Mouse (Mus musculus): ENCODE results near the gene Wscd2. TPM values are rescaled to one million over a fixed set of nuclear protein-coding genes. Genes with fewer than 3 reads are reported as not detected.

The Wscd2 gene
- polyA plus RNA-seq, 1 experiment from 2014 or later: 5.7 TPM

DNA sequence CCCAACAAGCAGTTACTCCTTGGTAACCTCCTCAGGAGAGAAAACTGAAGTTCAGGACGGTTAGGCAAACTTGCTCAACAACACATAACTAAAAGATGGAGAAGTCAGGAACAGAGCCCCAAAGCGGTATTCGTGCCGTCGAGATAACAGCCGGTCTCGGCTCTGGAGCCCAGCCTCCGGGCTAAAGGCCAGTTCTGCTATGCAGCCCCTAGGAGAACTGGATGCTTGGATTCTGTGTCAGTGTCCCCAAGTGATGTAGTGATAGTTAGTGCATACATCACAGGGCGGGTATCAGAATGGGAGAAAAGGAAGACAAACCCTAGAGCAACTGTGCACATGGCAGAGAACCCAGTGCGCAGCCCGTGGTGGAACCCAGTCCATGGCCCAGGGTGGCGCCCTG lies 147.9 kb downstream of the Wscd2 start:
- Histone ChIP-seq H3K4me2 (replicated peaks; ENCODE audit: low read depth) (no peak overlapping the region), H3K9ac (ENCODE audit: low read length) (no peak overlapping the region), H3K4me3 (ENCODE audit: low read depth, low read length) (no peak overlapping the region), H3K4me1 (replicated peaks; ENCODE audit: control insufficient read depth, insufficient read depth) (no peaks in the 10 kb centered on the region), H3K9me3 (ENCODE audit: control insufficient read depth, low read length) (no peaks in the 10 kb centered on the region), H3K27me3 (ENCODE audit: control insufficient read depth, insufficient read depth, low read length) (no peaks in the 10 kb centered on the region), H3K36me3 (ENCODE audit: control insufficient read depth, insufficient read depth, low read length) (no peaks in the 10 kb centered on the region), H3K27ac (replicated peaks) (no peak overlapping the region)
- WGBS: 75% methylated on average over 12 of the region's 12 CpGs
- DNase-seq (ENCODE audit: low spot score) (no peak), ATAC-seq (ENCODE audit: low FRiP score, low TSS enrichment) (no peak)
- TF ChIP-seq EP300 (optimal IDR thresholded peaks at IDR 0.05) (no peak), CTCF (IDR thresholded peaks at IDR 0.05; ENCODE audit: low read depth) (no peak)

DNA sequence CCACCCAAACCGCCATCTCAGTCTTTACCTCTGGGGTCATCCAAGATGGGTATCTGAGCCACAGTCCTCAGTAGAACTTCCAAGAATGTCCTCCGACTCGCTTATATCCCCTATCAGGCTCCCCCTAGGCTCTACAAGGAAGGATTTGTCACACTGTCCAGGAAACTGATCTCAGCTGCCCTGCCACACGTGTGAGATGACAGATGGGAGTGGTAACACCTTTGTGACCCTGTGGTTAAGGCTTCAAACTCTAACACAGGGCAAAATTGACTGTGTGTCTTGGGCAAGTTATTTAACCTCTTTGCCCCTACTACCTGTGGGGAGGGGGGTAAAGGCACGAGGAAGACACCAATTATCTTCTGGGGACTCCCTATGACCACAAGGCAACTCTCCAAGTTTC lies 149.0 kb downstream of the Wscd2 start:
- 53% methylated on average over 5 of the region's 5 CpGs for WGBS
- DNase-seq (ENCODE audit: low spot score) (no peak), ATAC-seq (ENCODE audit: low FRiP score, low TSS enrichment) (no peak)
- TF ChIP-seq CTCF (IDR thresholded peaks at IDR 0.05; ENCODE audit: low read depth) (no peak), EP300 (optimal IDR thresholded peaks at IDR 0.05) (no peak)
- Histone ChIP-seq H3K27ac (replicated peaks) (no peak overlapping the region), H3K4me1 (replicated peaks; ENCODE audit: control insufficient read depth, insufficient read depth) (no peaks in the 10 kb centered on the region), H3K9me3 (ENCODE audit: control insufficient read depth, low read length) (no peaks in the 10 kb centered on the region), H3K4me2 (replicated peaks; ENCODE audit: low read depth) (no peak overlapping the region), H3K36me3 (ENCODE audit: control insufficient read depth, insufficient read depth, low read length) (no peaks in the 10 kb centered on the region), H3K4me3 (ENCODE audit: low read depth, low read length) (no peak overlapping the region), H3K27me3 (ENCODE audit: control insufficient read depth, insufficient read depth, low read length) (no peaks in the 10 kb centered on the region), H3K9ac (ENCODE audit: low read length) (no peak overlapping the region)

Other genes with a start within 250 kb of the Wscd2 start
- 3.2 and 4.2 TPM in 2 replicates for gene Sgsm1, start 179.5 kb upstream of the Wscd2 start, polyA plus RNA-seq (2015; fragmentation: Nextera tagmentation; extraction: Ambion mirVana)
- gene Aym1, start 133.0 kb upstream of the Wscd2 start, polyA plus RNA-seq (2015; fragmentation: Nextera tagmentation; extraction: Ambion mirVana): not detected in 2 replicates
- gene Cmklr1, start 160.1 kb downstream of the Wscd2 start, polyA plus RNA-seq (2015; fragmentation: Nextera tagmentation; extraction: Ambion mirVana): 2.0 and 2.6 TPM in 2 replicates
- gene 1700069L16Rik, start 234.4 kb downstream of the Wscd2 start, polyA plus RNA-seq (2015; fragmentation: Nextera tagmentation; extraction: Ambion mirVana): not detected in 2 replicates
- gene Ficd, start 245.5 kb downstream of the Wscd2 start, polyA plus RNA-seq (2015; fragmentation: Nextera tagmentation; extraction: Ambion mirVana): 5.5 and 6.0 TPM in 2 replicates

Data from stomach, postnatal 0 days (tissue).